Mouse (Mus musculus) C2C12 (cell line): Measurements from ENCODE around the gene Cog5. TPM values are rescaled to one million over a fixed set of nuclear protein-coding genes. Genes with fewer than 3 reads are reported as not detected.

Experiments
- H3K27me3 ChIP-seq: one replicate; pipeline ENCODE4 v1.6.1; 2011; ENCODE audit not compliant: control insufficient read depth, insufficient read depth, insufficient read length
- H3K36me3 ChIP-seq: one replicate; pipeline ENCODE4 v1.6.1; 2011; ENCODE audit not compliant: control insufficient read depth, insufficient read depth
- H3K4me3 ChIP-seq: one replicate; pipeline ENCODE4 v1.5.1; 2011; ENCODE audit warnings: mild to moderate bottlenecking, control low read depth; ENCODE audit not compliant: poor library complexity, insufficient read depth, severe bottlenecking
- H3K79me2 ChIP-seq: one replicate; pipeline ENCODE4 v1.6.1; 2011; ENCODE audit not compliant: control insufficient read depth, insufficient read depth
- H3K79me3 ChIP-seq: one replicate; pipeline ENCODE4 v1.6.1; 2011; ENCODE audit warnings: low read depth, control low read depth
- H3ac ChIP-seq: one replicate; pipeline ENCODE3; 2011; ENCODE audit warnings: low read depth; ENCODE audit not compliant: control insufficient read depth, insufficient read length
- CEBPB ChIP-seq: IDR thresholded peaks from one replicate; pipeline ENCODE4 v1.6.1; 2011; ENCODE audit warnings: low read depth, mild to moderate bottlenecking, control low read depth, moderate library complexity
- CTCF ChIP-seq: IDR thresholded peaks from one replicate; pipeline ENCODE4 v1.5.1; 2011; ENCODE audit not compliant: control insufficient read depth, insufficient read depth, insufficient read length
- FOSL1 ChIP-seq: IDR thresholded peaks from one replicate; pipeline ENCODE4 v1.8.0; 2011; ENCODE audit warnings: mild to moderate bottlenecking, low read length; ENCODE audit not compliant: poor library complexity, insufficient read depth, severe bottlenecking
- MAX ChIP-seq: IDR thresholded peaks from one replicate; pipeline ENCODE4 v1.6.1; 2011; ENCODE audit warnings: mild to moderate bottlenecking, control low read depth
- MYOD1 ChIP-seq: IDR thresholded peaks from one replicate; pipeline ENCODE4 v1.6.1; 2011; ENCODE audit warnings: low read depth; ENCODE audit not compliant: control insufficient read depth, insufficient read length
- MYOG ChIP-seq: IDR thresholded peaks from one replicate; pipeline ENCODE4 v1.6.1; 2011; ENCODE audit not compliant: control insufficient read depth, insufficient read length; ENCODE audit errors: extremely low read depth
- USF1 ChIP-seq: IDR thresholded peaks from one replicate; pipeline ENCODE4 v1.6.1; 2011; ENCODE audit warnings: low read depth, mild to moderate bottlenecking, control low read depth, moderate library complexity
- polyA plus RNA-seq: library from polyadenylated mRNA; unstranded; fragments of >200 nt; fragmentation: generic; extraction: Trizol; gene quantifications from one replicate; pipeline ENCODE4 v1.2.1, GENCODE M21; 2012; ENCODE audit warnings: missing spikeins

Gene Cog5
- polyA plus RNA-seq, 1 experiment: 8.2 TPM

GRCm38 (mm10) chr12:31977613-31978195, 323.0 kb downstream of the Cog5 start:
- TF ChIP-seq USF1: no peak
- no peak for TF ChIP-seq CEBPB
- no peak for TF ChIP-seq FOSL1
- TF ChIP-seq CTCF: no peak
- no peaks in the 10 kb centered on the region for H3K79me3 ChIP-seq
- H3ac ChIP-seq: no peak overlapping the region
- no peak overlapping the region for H3K4me3 ChIP-seq
- peaks cover 7% of the 10 kb centered on the region for H3K36me3 ChIP-seq
- no peaks in the 10 kb centered on the region for H3K79me2 ChIP-seq
- no peaks in the 10 kb centered on the region for H3K27me3 ChIP-seq

DNA sequence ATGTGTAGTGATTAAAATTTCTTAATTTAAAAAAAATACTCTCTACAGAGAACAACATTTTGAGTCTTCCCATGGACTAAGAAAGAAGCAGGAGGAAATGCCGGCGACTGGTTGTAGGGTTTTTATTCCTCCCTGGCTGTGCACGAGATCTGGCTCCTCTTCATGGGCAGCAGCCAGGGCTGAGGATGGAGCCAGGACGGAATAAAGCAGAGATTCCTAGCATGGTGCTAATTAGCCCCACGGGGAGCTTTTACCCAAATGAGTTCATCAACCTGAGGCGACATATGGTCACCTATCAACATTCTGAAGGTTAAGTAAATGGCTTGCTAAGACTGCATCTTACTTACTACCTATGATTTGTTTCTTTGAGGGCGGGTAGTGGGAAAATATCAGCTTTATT, 328.6 kb downstream of the Cog5 start:
- TF ChIP-seq MAX (no peak), MYOG (no peak), USF1 (no peak), CEBPB (no peak), MYOD1 (no peak), FOSL1 (no peak)
- no peak overlapping the region for H3K4me3 ChIP-seq
- no peaks in the 10 kb centered on the region for H3K79me3 ChIP-seq
- peaks cover 30% of the 10 kb centered on the region for H3K36me3 ChIP-seq
- no peaks in the 10 kb centered on the region for H3K79me2 ChIP-seq
- no peaks in the 10 kb centered on the region for H3K27me3 ChIP-seq
- no peak overlapping the region for H3ac ChIP-seq

GRCm38 (mm10) chr12:31983769-31984168, 329.1 kb downstream of the Cog5 start:
- Histone ChIP-seq H3K4me3 (no peak overlapping the region), H3K79me2 (no peaks in the 10 kb centered on the region), H3K36me3 (peaks cover 30% of the 10 kb centered on the region), H3K79me3 (no peaks in the 10 kb centered on the region), H3K27me3 (no peaks in the 10 kb centered on the region), H3ac (no peak overlapping the region)
- TF ChIP-seq MYOD1 (no peak), FOSL1 (no peak), CTCF (no peak), MAX (no peak), CEBPB (no peak), MYOG (no peak), USF1 (no peak)

DNA sequence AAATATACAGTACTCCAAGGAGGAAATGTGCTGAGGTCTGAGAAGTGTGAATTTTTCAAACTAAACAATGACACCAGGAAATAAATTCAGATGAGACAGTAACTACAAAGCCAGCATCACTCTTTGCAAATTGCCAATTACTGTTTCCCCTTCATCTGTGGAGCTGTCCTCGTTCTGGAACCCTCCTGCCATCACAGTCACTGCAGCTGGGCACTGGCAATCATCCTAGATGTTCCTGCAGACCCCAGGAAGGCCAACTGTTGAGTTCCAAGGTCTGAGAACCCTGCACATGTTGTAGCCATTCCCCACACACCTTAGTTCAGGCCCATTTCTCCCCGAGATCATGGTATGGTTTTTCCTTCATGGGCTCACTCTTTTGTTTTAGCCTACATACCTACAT, 329.5 kb downstream of the Cog5 start:
- Histone ChIP-seq H3K79me2 (no peaks in the 10 kb centered on the region), H3K79me3 (no peaks in the 10 kb centered on the region), H3K36me3 (peaks cover 30% of the 10 kb centered on the region), H3K27me3 (no peaks in the 10 kb centered on the region), H3ac (no peak overlapping the region), H3K4me3 (no peak overlapping the region)
- TF ChIP-seq CTCF (no peak), MAX (no peak), CEBPB (no peak), FOSL1 (no peak), USF1 (no peak), MYOD1 (no peak), MYOG (no peak)

- H3K4me3 ChIP-seq: no peak overlapping the region
- no peaks in the 10 kb centered on the region for H3K79me2 ChIP-seq
- TF ChIP-seq MYOG (no peak), MYOD1 (no peak), USF1 (no peak), CTCF (no peak), MAX (no peak), FOSL1 (no peak), CEBPB (no peak)
- peaks cover 30% of the 10 kb centered on the region for H3K36me3 ChIP-seq
- no peaks in the 10 kb centered on the region for H3K79me3 ChIP-seq
- H3K27me3 ChIP-seq: no peaks in the 10 kb centered on the region
- no peak overlapping the region for H3ac ChIP-seq
Measured at GRCm38 (mm10) chr12:31984664-31985063, 330.0 kb downstream of the Cog5 start.

DNA sequence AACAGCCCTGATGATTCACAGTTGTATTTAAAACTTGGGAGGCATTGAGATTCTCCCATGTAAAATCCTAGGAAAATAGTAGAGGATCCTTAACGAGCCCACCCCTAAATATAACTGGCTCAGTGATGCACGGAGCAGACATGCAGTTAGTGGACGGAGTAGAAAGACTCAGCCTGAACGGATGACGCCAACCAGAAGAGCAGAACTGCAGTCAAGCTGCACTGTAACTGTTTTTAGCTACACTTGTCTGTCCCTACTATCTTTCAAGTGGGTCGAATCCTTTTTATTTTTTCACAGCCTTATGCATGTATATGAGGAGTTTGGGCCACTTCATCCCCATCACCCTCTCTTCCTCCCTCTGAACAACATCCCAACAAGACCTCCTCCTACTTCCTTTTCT, 331.1 kb downstream of the Cog5 start:
- H3K79me3 ChIP-seq: no peaks in the 10 kb centered on the region
- TF ChIP-seq FOSL1 (no peak), MAX (no peak), MYOD1 (no peak), MYOG (no peak), USF1 (no peak), CTCF (no peak), CEBPB (no peak)

More for the DNA sequence above, 331.1 kb downstream of the Cog5 start:
- Histone ChIP-seq H3K27me3 (no peaks in the 10 kb centered on the region), H3K36me3 (peaks cover 30% of the 10 kb centered on the region), H3ac (no peak overlapping the region), H3K79me2 (no peaks in the 10 kb centered on the region), H3K4me3 (no peak overlapping the region)
